Mouse (Mus musculus): ENCODE results near the gene Tmem82. TPM values are rescaled to one million over a fixed set of nuclear protein-coding genes. Genes with fewer than 3 reads are reported as not detected.

Tmem82 gene
- polyA plus RNA-seq, 1 experiment from 2014 or later: not detected

DNA sequence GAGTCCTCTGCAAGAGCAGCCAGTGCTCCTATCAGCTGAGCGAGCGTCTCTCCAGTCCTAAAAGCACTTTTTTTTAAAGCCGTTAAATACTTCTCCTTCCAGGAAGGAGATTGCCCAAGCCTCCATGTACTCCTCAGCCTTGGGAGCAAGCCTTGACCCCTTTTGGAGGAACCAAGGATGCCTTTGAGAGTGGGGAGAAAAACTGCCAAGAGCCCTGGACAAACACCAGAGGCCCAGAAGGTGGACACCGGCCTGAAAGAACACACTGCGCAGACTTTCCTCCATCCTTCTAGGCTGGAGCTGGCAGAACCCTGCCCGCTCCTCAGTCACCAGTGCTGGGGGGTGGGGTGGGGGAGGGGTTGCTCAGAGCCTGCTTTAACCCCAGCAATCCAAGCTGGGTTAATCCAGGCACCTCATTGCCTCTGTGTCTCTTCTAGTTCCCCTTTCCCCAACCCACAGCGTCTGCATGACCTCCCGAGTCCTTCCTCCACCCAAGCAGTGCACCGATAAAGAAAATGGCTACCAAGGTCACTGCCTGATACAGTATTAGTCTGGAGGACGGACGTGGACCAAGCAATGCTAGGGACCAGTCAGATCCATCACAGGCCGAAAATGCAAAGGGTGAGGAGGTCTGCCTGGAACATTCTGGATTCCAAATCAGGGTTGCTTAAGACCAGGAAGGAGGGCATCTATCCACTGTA is 37.6 kb upstream of the Tmem82 start:
- H3K36me3 ChIP-seq (ENCODE audit: control insufficient read depth, insufficient read depth, low read length): peaks cover 45% of the 10 kb centered on the region
- H3K4me2 ChIP-seq (ENCODE audit: low read length): no peak overlapping the region
- H3K27me3 ChIP-seq (replicated peaks; ENCODE audit: control insufficient read depth, insufficient read depth, low read length): no peaks in the 10 kb centered on the region
- no peak overlapping the region for H3K4me3 ChIP-seq (ENCODE audit: low read depth, low read length)
- H3K4me1 ChIP-seq (ENCODE audit: control insufficient read depth, insufficient read depth, low read length): no peaks in the 10 kb centered on the region
- WGBS: 90% methylated on average over 12 of the region's 12 CpGs
- H3K9me3 ChIP-seq (replicated peaks; ENCODE audit: control insufficient read depth, low read length): no peaks in the 10 kb centered on the region
- H3K27ac ChIP-seq (ENCODE audit: low read depth, low read length): no peak overlapping the region
- ATAC-seq (no peak), DNase-seq (ENCODE audit: low spot score) (no peak)
- no peak overlapping the region for H3K9ac ChIP-seq (ENCODE audit: low read length)

GRCm38 (mm10) chr4:141654509-141654908 is 36.1 kb upstream of the Tmem82 start:
- no peak overlapping the region for H3K9ac ChIP-seq (ENCODE audit: low read length)
- peaks cover 31% of the 10 kb centered on the region for H3K36me3 ChIP-seq (ENCODE audit: control insufficient read depth, insufficient read depth, low read length)
- no peak overlapping the region for H3K4me2 ChIP-seq (ENCODE audit: low read length)
- WGBS: 91% methylated on average over 6 of the region's 6 CpGs
- ATAC-seq (no peak), DNase-seq (ENCODE audit: low spot score) (no peak)
- H3K4me1 ChIP-seq (ENCODE audit: control insufficient read depth, insufficient read depth, low read length): no peaks in the 10 kb centered on the region
- H3K27me3 ChIP-seq (replicated peaks; ENCODE audit: control insufficient read depth, insufficient read depth, low read length): no peaks in the 10 kb centered on the region
- no peaks in the 10 kb centered on the region for H3K9me3 ChIP-seq (replicated peaks; ENCODE audit: control insufficient read depth, low read length)
- no peak overlapping the region for H3K4me3 ChIP-seq (ENCODE audit: low read depth, low read length)
- no peak overlapping the region for H3K27ac ChIP-seq (ENCODE audit: low read depth, low read length)

- DNase-seq (ENCODE audit: low spot score) (no peak), ATAC-seq (no peak)
- Histone ChIP-seq H3K4me1 (ENCODE audit: control insufficient read depth, insufficient read depth, low read length) (no peaks in the 10 kb centered on the region), H3K36me3 (ENCODE audit: control insufficient read depth, insufficient read depth, low read length) (peaks cover 30% of the 10 kb centered on the region), H3K27me3 (replicated peaks; ENCODE audit: control insufficient read depth, insufficient read depth, low read length) (no peaks in the 10 kb centered on the region), H3K4me2 (ENCODE audit: low read length) (no peak overlapping the region), H3K9me3 (replicated peaks; ENCODE audit: control insufficient read depth, low read length) (no peaks in the 10 kb centered on the region), H3K4me3 (ENCODE audit: low read depth, low read length) (no peak overlapping the region), H3K27ac (ENCODE audit: low read depth, low read length) (no peak overlapping the region), H3K9ac (ENCODE audit: low read length) (no peak overlapping the region)
- 94% methylated on average over 13 of the region's 13 CpGs for whole genome bisulfite sequencing
Measured at GRCm38 (mm10) chr4:141653813-141654212, 35.4 kb upstream of the Tmem82 start.

- H3K4me2 ChIP-seq (ENCODE audit: low read length): no peak overlapping the region
- DNase-seq (ENCODE audit: low spot score) (no peak), ATAC-seq (no peak)
- no peaks in the 10 kb centered on the region for H3K4me1 ChIP-seq (ENCODE audit: control insufficient read depth, insufficient read depth, low read length)
- H3K27ac ChIP-seq (ENCODE audit: low read depth, low read length): no peak overlapping the region
- H3K27me3 ChIP-seq (replicated peaks; ENCODE audit: control insufficient read depth, insufficient read depth, low read length): no peaks in the 10 kb centered on the region
- H3K4me3 ChIP-seq (ENCODE audit: low read depth, low read length): no peak overlapping the region
- H3K9ac ChIP-seq (ENCODE audit: low read length): no peak overlapping the region
- 92% methylated on average over 8 of the region's 8 CpGs for WGBS
- peaks cover 27% of the 10 kb centered on the region for H3K36me3 ChIP-seq (ENCODE audit: control insufficient read depth, insufficient read depth, low read length)
- H3K9me3 ChIP-seq (replicated peaks; ENCODE audit: control insufficient read depth, low read length): no peaks in the 10 kb centered on the region
Measured at GRCm38 (mm10) chr4:141653044-141653443, 34.6 kb upstream of the Tmem82 start.

- Histone ChIP-seq H3K4me2 (ENCODE audit: low read length) (no peak overlapping the region), H3K4me3 (ENCODE audit: low read depth, low read length) (no peak overlapping the region), H3K27me3 (replicated peaks; ENCODE audit: control insufficient read depth, insufficient read depth, low read length) (no peaks in the 10 kb centered on the region), H3K27ac (ENCODE audit: low read depth, low read length) (no peak overlapping the region), H3K9ac (ENCODE audit: low read length) (no peak overlapping the region), H3K36me3 (ENCODE audit: control insufficient read depth, insufficient read depth, low read length) (peaks cover 23% of the 10 kb centered on the region), H3K4me1 (ENCODE audit: control insufficient read depth, insufficient read depth, low read length) (no peaks in the 10 kb centered on the region), H3K9me3 (replicated peaks; ENCODE audit: control insufficient read depth, low read length) (no peaks in the 10 kb centered on the region)
- ATAC-seq (no peak), DNase-seq (ENCODE audit: low spot score) (no peak)
- 91% methylated on average over 10 of the region's 10 CpGs for WGBS
Measured at GRCm38 (mm10) chr4:141651944-141652343, 33.5 kb upstream of the Tmem82 start.

- Histone ChIP-seq H3K4me1 (ENCODE audit: control insufficient read depth, insufficient read depth, low read length) (no peaks in the 10 kb centered on the region), H3K36me3 (ENCODE audit: control insufficient read depth, insufficient read depth, low read length) (peaks cover 21% of the 10 kb centered on the region), H3K4me3 (ENCODE audit: low read depth, low read length) (no peak overlapping the region), H3K27ac (ENCODE audit: low read depth, low read length) (no peak overlapping the region), H3K4me2 (ENCODE audit: low read length) (no peak overlapping the region), H3K9me3 (replicated peaks; ENCODE audit: control insufficient read depth, low read length) (no peaks in the 10 kb centered on the region), H3K9ac (ENCODE audit: low read length) (no peak overlapping the region), H3K27me3 (replicated peaks; ENCODE audit: control insufficient read depth, insufficient read depth, low read length) (no peaks in the 10 kb centered on the region)
- ATAC-seq (no peak), DNase-seq (ENCODE audit: low spot score) (no peak)
- WGBS: 89% methylated on average over 6 of the region's 6 CpGs
Measured at GRCm38 (mm10) chr4:141651286-141651685, 32.9 kb upstream of the Tmem82 start.

- peak; percentile 20 for ATAC-seq
- no peak overlapping the region for H3K27ac ChIP-seq (ENCODE audit: low read depth, low read length)
- H3K9me3 ChIP-seq (replicated peaks; ENCODE audit: control insufficient read depth, low read length): no peaks in the 10 kb centered on the region
- H3K4me2 ChIP-seq (ENCODE audit: low read length): no peak overlapping the region
- no peaks in the 10 kb centered on the region for H3K27me3 ChIP-seq (replicated peaks; ENCODE audit: control insufficient read depth, insufficient read depth, low read length)
- no peaks in the 10 kb centered on the region for H3K4me1 ChIP-seq (ENCODE audit: control insufficient read depth, insufficient read depth, low read length)
- H3K9ac ChIP-seq (ENCODE audit: low read length): no peak overlapping the region
- H3K4me3 ChIP-seq (ENCODE audit: low read depth, low read length): no peak overlapping the region
- peaks cover 19% of the 10 kb centered on the region for H3K36me3 ChIP-seq (ENCODE audit: control insufficient read depth, insufficient read depth, low read length)
- DNase-seq (ENCODE audit: low spot score): peak; percentile 71
- WGBS: 49% methylated on average over 6 of the region's 6 CpGs
Measured at GRCm38 (mm10) chr4:141649244-141649643, 30.8 kb upstream of the Tmem82 start.

DNA sequence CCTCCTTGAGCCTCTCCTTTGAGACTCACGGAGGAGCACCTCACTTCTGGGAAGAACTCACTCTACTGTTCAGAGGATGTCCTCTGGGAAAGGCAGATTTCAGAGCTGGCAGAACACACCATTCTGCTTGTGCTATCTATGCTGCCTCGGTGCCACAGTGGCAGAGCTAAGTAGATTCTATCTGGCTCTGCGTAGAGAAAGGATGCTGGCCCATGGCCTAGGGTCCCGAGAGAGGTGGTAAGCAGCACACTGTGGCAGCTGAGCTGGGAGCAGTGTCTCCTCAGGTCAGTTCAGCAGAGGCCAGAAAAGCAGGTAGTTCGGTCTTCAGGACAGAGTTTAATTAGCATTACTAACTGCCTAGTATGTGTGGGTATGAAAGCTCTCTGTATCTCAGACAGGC is 29.8 kb upstream of the Tmem82 start:
- Histone ChIP-seq H3K4me3 (ENCODE audit: low read depth, low read length) (no peak overlapping the region), H3K27ac (ENCODE audit: low read depth, low read length) (no peak overlapping the region), H3K9me3 (replicated peaks; ENCODE audit: control insufficient read depth, low read length) (no peaks in the 10 kb centered on the region), H3K4me2 (ENCODE audit: low read length) (no peak overlapping the region), H3K27me3 (replicated peaks; ENCODE audit: control insufficient read depth, insufficient read depth, low read length) (no peaks in the 10 kb centered on the region), H3K36me3 (ENCODE audit: control insufficient read depth, insufficient read depth, low read length) (peaks cover 12% of the 10 kb centered on the region), H3K4me1 (ENCODE audit: control insufficient read depth, insufficient read depth, low read length) (0 out of 2 replicates have a peak, but pooled peaks cover 6% of the 10 kb centered on the region), H3K9ac (ENCODE audit: low read length) (no peak overlapping the region)
- 94% methylated on average over 5 of the region's 5 CpGs for WGBS
- DNase-seq (ENCODE audit: low spot score) (no peak), ATAC-seq (no peak)

- no peak for ATAC-seq
- Histone ChIP-seq H3K9ac (ENCODE audit: low read length) (no peak overlapping the region), H3K27me3 (replicated peaks; ENCODE audit: control insufficient read depth, insufficient read depth, low read length) (no peaks in the 10 kb centered on the region), H3K36me3 (ENCODE audit: control insufficient read depth, insufficient read depth, low read length) (peaks cover 8% of the 10 kb centered on the region), H3K4me1 (ENCODE audit: control insufficient read depth, insufficient read depth, low read length) (0 out of 2 replicates have a peak, but pooled peaks cover 6% of the 10 kb centered on the region), H3K4me3 (ENCODE audit: low read depth, low read length) (no peak overlapping the region), H3K27ac (ENCODE audit: low read depth, low read length) (no peak overlapping the region), H3K9me3 (replicated peaks; ENCODE audit: control insufficient read depth, low read length) (no peaks in the 10 kb centered on the region), H3K4me2 (ENCODE audit: low read length) (no peak overlapping the region)
- DNase-seq (ENCODE audit: low spot score): no peak
- 94% methylated on average over 3 of the region's 3 CpGs for WGBS
Measured at GRCm38 (mm10) chr4:141647187-141647586, 28.8 kb upstream of the Tmem82 start.
